Mouse (Mus musculus) urinary bladder, postnatal 36 days (tissue): ENCODE data around the gene Lrch1.

ENCODE experiments used
- DNase-seq, 2 experiments: peaks; one replicate each; pipeline ENCODE4 v3.0.0; 2022; ENCODE audit warnings: low spot score in 2 of 2, mixed read lengths in 1 of 2

The Lrch1 gene

DNA sequence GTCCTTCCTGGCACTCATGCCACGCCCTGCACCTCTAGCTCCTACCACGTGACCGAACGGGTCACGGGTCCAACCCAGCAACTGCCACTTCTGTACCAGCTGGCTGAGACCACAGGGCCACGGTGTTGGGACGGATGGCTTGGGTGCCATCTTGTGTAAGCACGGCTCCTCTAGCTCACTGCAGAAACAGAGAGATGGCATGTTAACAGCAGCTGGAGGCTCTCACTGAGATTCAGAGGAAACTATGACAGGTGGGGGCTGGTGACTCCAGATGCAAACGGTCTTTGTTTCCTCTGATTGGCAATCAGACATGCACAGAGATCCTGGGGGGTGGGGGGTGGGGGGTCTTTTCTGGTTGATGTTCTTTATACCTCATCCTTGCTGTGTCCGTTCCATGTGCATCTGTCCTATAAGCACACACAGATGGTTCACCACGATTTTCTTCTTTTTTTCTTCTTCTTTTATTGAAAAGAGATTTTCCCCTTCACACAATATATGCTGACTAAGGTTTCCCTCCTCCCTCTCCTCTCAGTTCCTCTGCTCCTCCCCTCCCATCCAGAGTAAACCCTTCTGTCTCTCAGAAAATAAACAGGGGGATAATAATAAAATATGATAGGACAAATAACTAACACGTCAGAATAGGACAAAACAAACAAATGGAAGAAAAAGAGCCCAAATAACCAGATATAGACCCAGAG is 25.5 kb downstream of the Lrch1 start:
- no peak for DNase-seq

DNA sequence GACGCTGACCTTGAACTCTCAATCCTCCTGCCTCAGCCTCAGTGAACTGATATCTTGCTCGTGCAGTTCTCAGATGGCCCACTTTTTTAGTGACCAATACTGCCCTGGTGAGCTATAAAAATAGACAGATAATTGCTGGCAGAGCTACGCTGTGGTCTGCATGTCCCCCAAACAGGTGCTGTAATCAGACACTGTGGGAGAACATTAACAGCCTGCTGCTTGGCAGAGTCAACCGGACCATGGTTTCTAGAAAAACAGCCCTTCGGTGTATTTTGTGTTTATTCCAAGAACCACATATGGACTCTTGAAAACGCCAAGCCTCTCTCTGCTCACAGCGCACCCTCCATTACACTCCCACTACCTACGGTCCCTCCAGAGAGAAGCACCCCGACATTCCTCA is 26.2 kb downstream of the Lrch1 start:
- DNase-seq: no peak

DNA sequence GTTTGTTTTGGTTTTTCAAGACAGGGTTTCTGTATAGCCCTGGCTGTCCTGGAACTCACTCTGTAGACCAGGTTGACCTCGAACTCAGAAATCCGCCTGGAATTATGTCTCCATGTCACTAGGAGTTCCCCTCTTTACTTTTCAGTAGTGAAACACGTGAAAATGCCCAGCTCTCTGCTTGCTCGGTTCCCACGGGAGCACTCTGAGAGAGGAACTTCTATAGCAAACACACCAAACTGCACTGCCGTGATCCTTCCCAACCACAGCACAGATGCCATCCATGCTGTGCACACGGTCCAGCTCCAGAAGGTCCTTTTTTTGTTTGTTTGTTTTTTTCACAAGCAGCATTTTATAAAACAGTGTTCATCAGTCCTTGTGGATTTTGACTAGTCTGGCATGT is 28.5 kb downstream of the Lrch1 start:
- DNase-seq: no peak

DNA sequence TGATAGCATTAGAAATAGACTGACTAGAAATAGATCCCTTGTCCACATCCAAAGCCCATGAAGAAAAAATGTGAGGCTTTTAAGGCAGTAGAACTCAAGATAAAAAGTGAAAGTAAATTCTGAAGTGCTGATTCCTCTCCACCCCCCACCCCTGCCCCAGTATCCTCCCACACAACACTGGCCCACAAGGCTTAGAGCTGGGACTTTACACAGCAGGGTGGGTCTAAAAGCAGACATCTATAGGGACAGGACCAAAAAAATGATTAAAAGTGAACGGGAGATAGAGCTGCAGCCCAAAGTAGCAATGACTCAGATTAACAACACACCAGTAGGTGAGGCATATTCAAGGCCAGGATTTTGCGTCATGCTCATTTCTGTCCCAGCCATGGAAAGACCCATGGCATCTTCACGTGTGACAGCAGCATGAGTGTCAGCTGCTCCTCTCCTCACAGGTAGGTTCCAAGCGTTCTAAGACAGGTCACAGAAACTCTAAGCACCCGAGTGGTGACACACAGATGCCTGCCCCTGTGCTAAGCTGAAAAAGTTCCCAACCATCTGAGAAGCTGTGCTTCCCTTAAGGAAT is 29.1 kb downstream of the Lrch1 start:
- no peak for DNase-seq

DNA sequence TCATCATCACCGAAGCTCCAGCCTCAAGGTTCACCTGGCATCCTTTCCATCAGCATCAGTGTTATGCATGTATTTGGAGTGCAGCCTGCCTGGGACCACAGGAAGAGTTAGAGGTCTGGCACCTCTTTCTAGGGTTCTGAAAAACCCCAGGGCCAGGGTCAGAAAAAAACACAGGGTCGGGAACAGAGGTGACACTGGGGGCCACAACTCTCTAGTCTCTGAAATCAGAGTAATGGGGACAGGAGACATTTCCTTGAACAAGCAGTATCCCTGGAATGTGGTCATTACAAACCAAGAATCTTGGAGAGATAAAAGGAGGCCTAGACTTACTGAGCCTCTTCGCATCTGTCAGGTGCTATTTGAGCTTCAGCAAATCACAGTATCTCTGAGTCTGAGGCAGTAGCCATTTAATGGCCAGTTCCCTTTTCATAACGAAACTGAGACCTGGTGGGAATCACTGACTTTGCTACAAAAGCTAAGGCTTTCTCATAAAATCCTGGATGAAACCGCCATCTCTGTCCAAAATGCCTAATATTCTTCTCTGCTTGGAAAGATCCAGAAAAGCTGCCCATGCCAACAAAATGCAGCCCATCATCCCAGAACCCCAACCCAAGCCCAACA is 30.1 kb downstream of the Lrch1 start:
- no peak for DNase-seq

GRCm38 (mm10) chr14:74916691-74917090 is 31.0 kb downstream of the Lrch1 start:
- DNase-seq: no peak

- DNase-seq: no peak
These were observed 31.6 kb downstream of the Lrch1 start for GRCm38 (mm10) chr14:74916075-74916474.

DNA sequence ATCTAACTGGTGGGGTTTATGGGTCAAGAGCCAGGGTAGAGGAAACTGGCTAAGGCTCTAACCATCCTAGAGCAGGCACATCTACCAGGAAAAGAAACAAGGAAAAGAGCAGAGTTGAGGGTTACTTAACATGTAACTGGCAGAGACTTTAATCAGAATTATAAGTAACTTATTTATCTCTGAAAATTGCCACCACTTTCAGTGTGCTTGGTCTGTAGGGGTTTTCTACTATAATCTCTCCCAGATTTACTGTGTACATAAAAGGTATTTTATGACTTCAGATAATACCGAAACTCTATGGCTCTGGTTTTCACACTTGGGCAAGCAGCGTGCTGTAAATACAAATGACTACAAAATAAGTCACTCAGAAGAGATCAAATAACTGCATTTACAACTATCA is 32.0 kb downstream of the Lrch1 start:
- DNase-seq: no peak

DNA sequence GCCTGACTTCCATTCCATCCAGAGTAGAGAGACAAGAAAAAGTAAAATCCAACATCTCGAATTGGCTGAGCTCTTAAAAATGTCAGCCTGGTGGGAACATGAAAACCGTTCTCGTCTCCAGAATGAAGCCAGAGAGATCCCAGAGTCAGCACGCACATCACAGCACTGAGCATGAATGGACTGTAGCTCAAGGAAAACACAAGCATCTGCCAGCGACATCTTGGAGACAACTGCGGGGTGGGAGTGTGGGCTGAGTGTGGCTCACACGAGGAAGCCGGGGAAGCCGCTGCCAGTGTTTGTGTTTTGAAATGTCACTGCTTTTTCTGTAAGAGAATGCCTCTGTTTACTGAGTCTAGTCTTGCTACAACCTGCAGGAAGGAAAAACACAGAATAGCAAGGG is 32.7 kb downstream of the Lrch1 start:
- peak in 1 of 2 experiments; percentile 51 for DNase-seq

GRCm38 (mm10) chr14:74913381-74914230 is 34.1 kb downstream of the Lrch1 start:
- DNase-seq: no peak

DNA sequence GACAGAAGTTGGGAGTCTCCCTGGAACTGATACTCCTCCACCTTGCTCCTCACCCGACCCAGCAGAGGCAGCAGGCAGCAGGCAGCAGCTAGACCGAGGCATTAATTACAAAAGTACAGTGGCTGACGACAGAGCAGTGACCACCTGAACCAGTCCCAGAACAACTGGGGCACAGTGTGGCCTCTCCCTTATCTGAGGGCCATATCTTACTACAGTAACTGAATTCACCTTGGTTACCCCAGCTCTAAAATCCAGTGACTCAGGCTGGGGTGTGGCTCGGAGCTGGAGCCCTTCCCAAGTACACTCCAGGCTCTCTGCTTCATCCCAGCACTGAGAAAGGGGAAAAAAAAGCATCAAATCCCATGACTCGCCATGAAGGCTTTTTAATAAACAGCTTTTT is 37.3 kb downstream of the Lrch1 start:
- peak; percentile 46 to 70 for DNase-seq

DNA sequence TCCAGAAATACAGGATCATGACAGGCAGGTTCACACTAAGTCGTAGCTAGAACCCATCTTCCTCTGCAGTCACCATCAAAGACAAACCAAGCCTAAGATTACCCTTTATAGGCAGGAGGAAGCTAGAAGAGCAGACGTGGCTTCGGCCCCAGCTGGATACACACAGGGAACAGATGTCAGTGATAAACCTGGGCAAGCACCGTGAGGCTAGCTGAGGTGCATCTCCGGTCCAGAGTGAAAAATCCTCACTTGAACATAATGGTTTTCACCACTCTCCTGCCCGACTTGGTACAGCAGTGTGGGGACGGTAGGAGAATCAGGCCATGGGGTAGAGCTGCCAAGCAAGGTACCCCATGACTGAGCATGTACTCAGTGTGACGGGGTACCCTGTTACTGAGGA is 38.7 kb downstream of the Lrch1 start:
- DNase-seq: no peak

DNA sequence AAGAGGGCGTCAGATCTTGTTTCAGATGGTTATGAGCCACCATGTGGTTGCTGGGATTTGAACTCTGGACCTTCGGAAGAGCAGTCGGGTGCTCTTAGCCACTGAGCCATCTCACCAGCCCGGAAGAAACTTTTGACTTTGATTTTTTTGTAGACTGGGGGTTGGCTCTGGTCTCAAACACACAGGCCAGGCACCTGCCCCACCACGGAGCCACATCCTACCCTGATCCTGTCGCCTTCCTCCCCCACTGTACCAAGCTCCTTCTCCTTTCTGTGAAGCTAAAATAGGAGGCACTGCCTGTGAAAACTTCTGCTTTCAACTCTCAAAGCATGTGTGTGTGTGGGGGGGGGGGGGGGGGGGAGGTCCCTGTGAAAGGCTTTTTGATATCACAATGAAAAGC is 39.4 kb downstream of the Lrch1 start:
- no peak for DNase-seq

- no peak for DNase-seq
These were observed 40.0 kb downstream of the Lrch1 start for GRCm38 (mm10) chr14:74907706-74908105.

- DNase-seq: no peak
These were observed 41.7 kb downstream of the Lrch1 start for GRCm38 (mm10) chr14:74905990-74906389.

GRCm38 (mm10) chr14:74904442-74904841 is 43.2 kb downstream of the Lrch1 start:
- no peak for DNase-seq

GRCm38 (mm10) chr14:74903047-74903446 is 44.6 kb downstream of the Lrch1 start:
- DNase-seq: peak; percentile 38 to 64

DNA sequence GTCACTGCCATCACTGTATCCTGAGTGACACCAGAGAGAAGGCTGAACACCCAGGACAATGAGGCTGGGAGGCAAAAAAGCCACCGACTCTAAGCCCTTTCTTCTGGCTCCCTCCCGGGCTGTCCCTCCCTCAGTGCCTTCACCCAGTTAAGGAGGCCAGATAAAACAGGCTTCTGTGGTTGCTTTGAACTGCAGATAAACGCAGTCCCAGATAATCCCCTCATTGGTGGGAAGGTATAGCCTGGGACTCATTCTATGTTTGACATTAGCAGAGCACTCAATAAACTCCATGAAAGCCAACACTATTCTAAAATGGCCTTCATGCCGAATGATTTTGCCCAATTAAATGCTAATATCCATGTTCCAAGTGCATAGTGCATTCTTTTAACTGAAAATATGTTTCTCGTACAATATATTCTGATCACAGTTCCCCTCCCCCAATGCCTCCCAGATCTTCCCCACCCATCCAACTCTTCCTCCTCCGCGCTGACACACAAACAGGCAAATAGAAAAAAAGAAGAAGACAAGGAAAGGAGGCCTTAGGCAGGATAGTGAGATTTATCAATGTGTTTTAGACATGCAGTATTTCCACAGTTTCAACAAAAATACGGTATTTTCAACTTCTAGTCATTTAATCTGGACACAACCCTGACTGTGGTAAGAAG is 46.8 kb downstream of the Lrch1 start:
- DNase-seq: no peak

GRCm38 (mm10) chr14:74899953-74900704 is 47.5 kb downstream of the Lrch1 start:
- no peak for DNase-seq

- no peak for DNase-seq
These were observed 48.7 kb downstream of the Lrch1 start for GRCm38 (mm10) chr14:74898939-74899338.

DNA sequence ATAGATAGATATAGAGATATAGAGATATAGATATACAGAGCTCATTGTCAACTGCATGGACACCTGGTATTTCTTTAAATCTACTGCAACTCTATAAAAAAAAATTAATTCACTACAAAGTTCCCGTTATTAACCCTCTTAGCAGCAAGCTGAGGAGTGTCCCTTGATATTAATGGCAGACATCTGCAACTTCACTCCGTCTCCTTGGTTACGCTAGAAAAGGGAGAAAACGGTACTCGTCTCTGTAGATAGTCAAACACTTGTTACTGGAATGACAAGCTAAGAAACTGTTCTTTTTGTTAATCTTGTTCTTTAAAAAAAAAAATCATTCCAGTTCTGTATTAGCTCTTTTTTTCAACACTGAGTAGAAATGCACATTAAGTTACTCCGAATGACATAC is 54.0 kb downstream of the Lrch1 start:
- DNase-seq: no peak
